Mouse (Mus musculus): ENCODE measurements at regions not wholly inside any gene's neighbourhood (a gene's known extent, or its start where the extent isn't known, plus 50 kb on each side); places are given as distances from the start of the nearest gene placed in this dataset.
"Not testable (repeated sequence)": the region's sequence is repeated elsewhere in the genome, so short reads cannot be mapped to it uniquely, and the experiment has no call there.

DNA sequence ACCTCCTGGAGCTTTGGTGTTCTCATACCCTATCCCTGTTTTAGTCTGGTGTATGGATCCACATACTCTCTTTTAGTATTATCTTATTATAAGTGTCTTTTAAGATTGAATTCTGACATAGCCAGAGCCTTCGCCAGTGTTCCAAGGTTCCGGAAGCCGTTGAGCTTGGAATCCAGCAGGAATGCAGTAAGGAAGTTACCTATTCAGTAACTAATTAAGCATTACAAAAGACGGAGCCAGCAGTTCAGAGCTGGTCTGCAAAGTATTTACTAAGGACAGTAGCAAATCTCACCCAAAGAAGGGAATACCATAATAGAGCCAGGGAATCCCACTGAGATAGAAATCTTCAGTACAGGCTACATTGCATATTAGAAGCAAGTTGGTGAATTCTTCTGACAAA, 93.7 kb upstream of the Ghr start:
- H3K9ac ChIP-seq (ENCODE audit: low read depth, poor library complexity, severe bottlenecking); H3K9me3 ChIP-seq (replicated peaks; ENCODE audit: control insufficient read depth, insufficient read depth, low read length, poor library complexity, severe bottlenecking); H3K4me3 ChIP-seq (ENCODE audit: low read depth, low read length); H3K36me3 ChIP-seq (ENCODE audit: control insufficient read depth, insufficient read depth, low read length, poor library complexity, severe bottlenecking); H3K27me3 ChIP-seq (ENCODE audit: control insufficient read depth, insufficient read depth, low read length, poor library complexity, severe bottlenecking); H3K4me1 ChIP-seq (ENCODE audit: control insufficient read depth, insufficient read depth, low read length): not testable (repeated sequence)
- peak overlapping the region; percentile 78 for H3K27ac ChIP-seq (ENCODE audit: insufficient read depth, low read length)
- TF ChIP-seq EP300 (IDR thresholded peaks at IDR 0.05; ENCODE audit: insufficient read depth, low read depth, low read length): peak; percentile 37; the same call in 1 of the 2 replicates

GRCm38 (mm10) chr15:3672586-3672985, 89.3 kb upstream of the Ghr start:
- Histone ChIP-seq H3K9ac (ENCODE audit: low read depth, poor library complexity, severe bottlenecking) (no peak overlapping the region), H3K4me3 (ENCODE audit: low read depth, low read length) (no peak overlapping the region), H3K36me3 (ENCODE audit: control insufficient read depth, insufficient read depth, low read length, poor library complexity, severe bottlenecking) (no peaks in the 10 kb centered on the region), H3K9me3 (replicated peaks; ENCODE audit: control insufficient read depth, insufficient read depth, low read length, poor library complexity, severe bottlenecking) (no peaks in the 10 kb centered on the region), H3K27me3 (ENCODE audit: control insufficient read depth, insufficient read depth, low read length, poor library complexity, severe bottlenecking) (no peaks in the 10 kb centered on the region), H3K4me1 (ENCODE audit: control insufficient read depth, insufficient read depth, low read length) (peaks cover 2% of the 10 kb centered on the region), H3K27ac (ENCODE audit: insufficient read depth, low read length) (no peak overlapping the region)
- TF ChIP-seq POLR2A (IDR thresholded peaks at IDR 0.05; ENCODE audit: insufficient read depth, low read length): no peak
- TF ChIP-seq EP300 (IDR thresholded peaks at IDR 0.05; ENCODE audit: insufficient read depth, low read depth, low read length): no peak
- TF ChIP-seq CTCF (IDR thresholded peaks at IDR 0.05; ENCODE audit: low read depth, low read length): no peak

- Histone ChIP-seq H3K4me1 (ENCODE audit: control insufficient read depth, insufficient read depth, low read length) (peaks cover 1% of the 10 kb centered on the region), H3K9ac (ENCODE audit: low read depth, poor library complexity, severe bottlenecking) (no peak overlapping the region), H3K36me3 (ENCODE audit: control insufficient read depth, insufficient read depth, low read length, poor library complexity, severe bottlenecking) (no peaks in the 10 kb centered on the region), H3K4me3 (ENCODE audit: low read depth, low read length) (no peak overlapping the region), H3K9me3 (replicated peaks; ENCODE audit: control insufficient read depth, insufficient read depth, low read length, poor library complexity, severe bottlenecking) (no peaks in the 10 kb centered on the region), H3K27ac (ENCODE audit: insufficient read depth, low read length) (no peak overlapping the region), H3K27me3 (ENCODE audit: control insufficient read depth, insufficient read depth, low read length, poor library complexity, severe bottlenecking) (no peaks in the 10 kb centered on the region)
- no peak for TF ChIP-seq CTCF (IDR thresholded peaks at IDR 0.05; ENCODE audit: low read depth, low read length)
These were observed 87.9 kb upstream of the Ghr start for GRCm38 (mm10) chr15:3671169-3671568.

DNA sequence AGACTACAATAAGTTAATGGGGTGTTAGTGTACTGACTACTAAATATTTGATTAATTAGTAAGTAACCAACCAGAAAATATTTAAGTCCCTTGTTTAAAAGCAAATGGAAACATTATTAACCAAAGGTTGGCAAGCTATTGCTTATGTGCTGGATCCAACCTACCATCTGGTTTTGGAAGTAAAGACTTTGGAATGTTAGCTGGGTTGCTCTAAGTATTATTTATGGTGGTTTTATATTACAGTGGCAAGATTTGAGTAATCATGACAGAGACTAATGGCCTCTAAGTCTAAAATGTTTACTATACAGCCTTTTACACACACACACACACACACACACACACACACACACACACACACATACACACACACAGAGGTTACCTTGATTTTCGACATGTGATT, 86.1 kb upstream of the Ghr start:
- H3K36me3 ChIP-seq (ENCODE audit: control insufficient read depth, insufficient read depth, low read length, poor library complexity, severe bottlenecking): no peaks in the 10 kb centered on the region
- no peaks in the 10 kb centered on the region for H3K9me3 ChIP-seq (replicated peaks; ENCODE audit: control insufficient read depth, insufficient read depth, low read length, poor library complexity, severe bottlenecking)
- no peaks in the 10 kb centered on the region for H3K27me3 ChIP-seq (ENCODE audit: control insufficient read depth, insufficient read depth, low read length, poor library complexity, severe bottlenecking)
- H3K4me1 ChIP-seq (ENCODE audit: control insufficient read depth, insufficient read depth, low read length): no peaks in the 10 kb centered on the region
- TF ChIP-seq POLR2A (IDR thresholded peaks at IDR 0.05; ENCODE audit: insufficient read depth, low read length) (no peak), EP300 (IDR thresholded peaks at IDR 0.05; ENCODE audit: insufficient read depth, low read depth, low read length) (no peak), CTCF (IDR thresholded peaks at IDR 0.05; ENCODE audit: low read depth, low read length) (no peak)
- H3K4me3 ChIP-seq (ENCODE audit: low read depth, low read length): no peak overlapping the region
- no peak overlapping the region for H3K27ac ChIP-seq (ENCODE audit: insufficient read depth, low read length)
- H3K9ac ChIP-seq (ENCODE audit: low read depth, poor library complexity, severe bottlenecking): no peak overlapping the region

- no peaks in the 10 kb centered on the region for H3K9me3 ChIP-seq (replicated peaks; ENCODE audit: control insufficient read depth, insufficient read depth, low read length, poor library complexity, severe bottlenecking)
- H3K36me3 ChIP-seq (ENCODE audit: control insufficient read depth, insufficient read depth, low read length, poor library complexity, severe bottlenecking): no peaks in the 10 kb centered on the region
- H3K4me1 ChIP-seq (ENCODE audit: control insufficient read depth, insufficient read depth, low read length): no peaks in the 10 kb centered on the region
- H3K4me3 ChIP-seq (ENCODE audit: low read depth, low read length): no peak overlapping the region
- H3K9ac ChIP-seq (ENCODE audit: low read depth, poor library complexity, severe bottlenecking): no peak overlapping the region
- H3K27ac ChIP-seq (ENCODE audit: insufficient read depth, low read length): no peak overlapping the region
- TF ChIP-seq EP300 (IDR thresholded peaks at IDR 0.05; ENCODE audit: insufficient read depth, low read depth, low read length): no peak
- TF ChIP-seq POLR2A (IDR thresholded peaks at IDR 0.05; ENCODE audit: insufficient read depth, low read length): no peak
- TF ChIP-seq CTCF (IDR thresholded peaks at IDR 0.05; ENCODE audit: low read depth, low read length): no peak
- no peaks in the 10 kb centered on the region for H3K27me3 ChIP-seq (ENCODE audit: control insufficient read depth, insufficient read depth, low read length, poor library complexity, severe bottlenecking)
These were observed 85.6 kb upstream of the Ghr start for GRCm38 (mm10) chr15:3668863-3669262.

- Histone ChIP-seq H3K27ac (ENCODE audit: insufficient read depth, low read length) (no peak overlapping the region), H3K27me3 (ENCODE audit: control insufficient read depth, insufficient read depth, low read length, poor library complexity, severe bottlenecking) (no peaks in the 10 kb centered on the region), H3K4me1 (ENCODE audit: control insufficient read depth, insufficient read depth, low read length) (no peaks in the 10 kb centered on the region), H3K4me3 (ENCODE audit: low read depth, low read length) (no peak overlapping the region), H3K9ac (ENCODE audit: low read depth, poor library complexity, severe bottlenecking) (no peak overlapping the region), H3K9me3 (replicated peaks; ENCODE audit: control insufficient read depth, insufficient read depth, low read length, poor library complexity, severe bottlenecking) (0 out of 2 replicates have a peak, but pooled peaks cover 3% of the 10 kb centered on the region), H3K36me3 (ENCODE audit: control insufficient read depth, insufficient read depth, low read length, poor library complexity, severe bottlenecking) (no peaks in the 10 kb centered on the region)
- no peak for TF ChIP-seq CTCF (IDR thresholded peaks at IDR 0.05; ENCODE audit: low read depth, low read length)
- no peak for TF ChIP-seq EP300 (IDR thresholded peaks at IDR 0.05; ENCODE audit: insufficient read depth, low read depth, low read length)
- no peak for TF ChIP-seq POLR2A (IDR thresholded peaks at IDR 0.05; ENCODE audit: insufficient read depth, low read length)
These were observed 65.4 kb upstream of the Ghr start for GRCm38 (mm10) chr15:3648741-3649140.
